Mouse (Mus musculus) lung, embryonic 16.5 days (tissue): ENCODE measurements around the gene Krt222. TPM values are rescaled to one million over a fixed set of nuclear protein-coding genes. Genes with fewer than 3 reads are reported as not detected.

Experiments used
- ATAC-seq: fragments of 200-750 bp; cut with Nextera tagmentation; 2 replicates; pipeline ENCODE4 v1.8.0; 2017; ENCODE audit warnings: low read depth, mild to moderate bottlenecking, moderate library complexity
- H3K27ac ChIP-seq: fragments of 300-500 bp; sonication (generic); 2 replicates; pipeline ENCODE4 v1.5.1; 2014; ENCODE audit warnings: mild to moderate bottlenecking, control low read depth, low read length
- H3K27me3 ChIP-seq: fragments of 300-500 bp; sonication (generic); 2 replicates; pipeline ENCODE4 v1.6.1; 2014; ENCODE audit warnings: low read depth, low read length, mixed read lengths; ENCODE audit not compliant: control insufficient read depth, insufficient read depth
- H3K36me3 ChIP-seq: fragments of 300-500 bp; sonication (generic); 2 replicates; pipeline ENCODE4 v1.6.1; 2014; ENCODE audit warnings: low read length; ENCODE audit not compliant: control insufficient read depth, insufficient read depth
- H3K4me1 ChIP-seq: fragments of 300-500 bp; sonication (generic); replicated peaks from 2 replicates; pipeline ENCODE4 v1.6.1; 2014; ENCODE audit warnings: low read length, mixed read lengths; ENCODE audit not compliant: control insufficient read depth, insufficient read depth
- H3K4me2 ChIP-seq: fragments of 300-500 bp; sonication (generic); 2 replicates; pipeline ENCODE4 v1.6.1; 2014; ENCODE audit warnings: low read depth, low read length, control low read depth
- H3K4me3 ChIP-seq: fragments of 300-500 bp; sonication (generic); 2 replicates; pipeline ENCODE4 v1.5.1; 2014; ENCODE audit warnings: mild to moderate bottlenecking, low read length, control low read depth
- H3K9ac ChIP-seq: fragments of 300-500 bp; sonication (generic); 2 replicates; pipeline ENCODE4 v1.6.1; 2014; ENCODE audit warnings: low read length, control low read depth
- H3K9me3 ChIP-seq: fragments of 300-500 bp; sonication (generic); 2 replicates; pipeline ENCODE4 v1.6.1; 2016; ENCODE audit warnings: low read length; ENCODE audit not compliant: control insufficient read depth
- WGBS: fragments of 180-500 bp; shearing (Covaris S2); extraction: QIAGEN DNeasy Blood & Tissue Kit; methylation state at CpG from one replicate; pipeline ENCODE4 v1.1.7; 2014; 5-methylcytosine and 5-hydroxymethylcytosine counted together
- polyA plus RNA-seq: library from polyadenylated mRNA; unstranded; fragments of >200 nt; fragmentation: Nextera tagmentation; extraction: Ambion mirVana; gene quantifications from 2 replicates; pipeline ENCODE4 v1.2.1, GENCODE M21; 2015

Krt222 gene
- polyA plus RNA-seq, 1 experiment from 2014 or later: 0.29 TPM

GRCm38 (mm10) chr11:99229641-99230260 lies 14.1 kb downstream of the Krt222 start:
- Histone ChIP-seq H3K36me3 (peaks cover 21% of the 10 kb centered on the region), H3K9me3 (no peaks in the 10 kb centered on the region), H3K27me3 (no peaks in the 10 kb centered on the region), H3K9ac (peak overlapping the region; percentile 100), H3K27ac (peak overlapping the region; percentile 100), H3K4me3 (peak overlapping the region; percentile 92), H3K4me1 (peaks cover 13% of the 10 kb centered on the region), H3K4me2 (peak overlapping the region; percentile 89)
- under 1% methylated on average over 31 of the region's 31 CpGs for WGBS
- peak; percentile 62 for ATAC-seq

- no peak overlapping the region for H3K4me2 ChIP-seq
- H3K4me3 ChIP-seq: no peak overlapping the region
- H3K9ac ChIP-seq: no peak overlapping the region
- H3K9me3 ChIP-seq: no peaks in the 10 kb centered on the region
- H3K27ac ChIP-seq: no peak overlapping the region
- H3K36me3 ChIP-seq: peaks cover 34% of the 10 kb centered on the region
- WGBS: 82% methylated on average over 5 of the region's 5 CpGs
- H3K27me3 ChIP-seq: no peaks in the 10 kb centered on the region
- ATAC-seq: no peak
- H3K4me1 ChIP-seq: peaks cover 12% of the 10 kb centered on the region
Measured at GRCm38 (mm10) chr11:99226298-99226697, 17.6 kb downstream of the Krt222 start.

- Histone ChIP-seq H3K9me3 (no peaks in the 10 kb centered on the region), H3K36me3 (peaks cover 48% of the 10 kb centered on the region), H3K27me3 (no peaks in the 10 kb centered on the region), H3K4me2 (no peak overlapping the region), H3K27ac (no peak overlapping the region), H3K9ac (no peak overlapping the region), H3K4me3 (no peak overlapping the region), H3K4me1 (peaks cover 4% of the 10 kb centered on the region; the same call in 1 of the 2 replicates)
- ATAC-seq: no peak
- 76% methylated on average over 5 of the region's 5 CpGs for WGBS
Measured at GRCm38 (mm10) chr11:99223310-99223709, 20.6 kb downstream of the Krt222 start.

- Histone ChIP-seq H3K9me3 (no peaks in the 10 kb centered on the region), H3K4me1 (no peaks in the 10 kb centered on the region), H3K9ac (no peak overlapping the region), H3K36me3 (peaks cover 44% of the 10 kb centered on the region), H3K4me3 (no peak overlapping the region), H3K27ac (no peak overlapping the region), H3K27me3 (no peaks in the 10 kb centered on the region), H3K4me2 (no peak overlapping the region)
- no peak for ATAC-seq
- WGBS: 59% methylated on average over 2 of the region's 2 CpGs
Measured at GRCm38 (mm10) chr11:99221811-99222210, 22.1 kb downstream of the Krt222 start.

GRCm38 (mm10) chr11:99217248-99217986 lies 26.5 kb downstream of the Krt222 start:
- no peaks in the 10 kb centered on the region for H3K9me3 ChIP-seq
- H3K4me1 ChIP-seq: no peaks in the 10 kb centered on the region
- H3K9ac ChIP-seq: no peak overlapping the region
- no peaks in the 10 kb centered on the region for H3K27me3 ChIP-seq
- no peak overlapping the region for H3K27ac ChIP-seq
- no peak overlapping the region for H3K4me3 ChIP-seq
- 88% methylated on average over 7 of the region's 7 CpGs for WGBS
- ATAC-seq: no peak
- H3K36me3 ChIP-seq: peaks cover 51% of the 10 kb centered on the region
- H3K4me2 ChIP-seq: no peak overlapping the region

- Histone ChIP-seq H3K36me3 (peaks cover 57% of the 10 kb centered on the region), H3K9ac (no peak overlapping the region), H3K4me2 (no peak overlapping the region), H3K27ac (no peak overlapping the region), H3K4me1 (no peaks in the 10 kb centered on the region), H3K4me3 (no peak overlapping the region), H3K27me3 (no peaks in the 10 kb centered on the region), H3K9me3 (no peaks in the 10 kb centered on the region)
- WGBS: 96% methylated on average over 3 of the region's 3 CpGs
- ATAC-seq: no peak
Measured at GRCm38 (mm10) chr11:99216181-99216580, 27.7 kb downstream of the Krt222 start.

GRCm38 (mm10) chr11:99212693-99213092 lies 31.2 kb downstream of the Krt222 start:
- Histone ChIP-seq H3K4me2 (no peak overlapping the region), H3K4me3 (no peak overlapping the region), H3K9ac (no peak overlapping the region), H3K4me1 (no peaks in the 10 kb centered on the region), H3K36me3 (peaks cover 53% of the 10 kb centered on the region), H3K9me3 (no peaks in the 10 kb centered on the region), H3K27me3 (no peaks in the 10 kb centered on the region), H3K27ac (no peak overlapping the region)
- no peak for ATAC-seq
- WGBS: 75% methylated on average over 7 of the region's 7 CpGs

- H3K27me3 ChIP-seq: no peaks in the 10 kb centered on the region
- 61% methylated on average over 2 of the region's 2 CpGs for WGBS
- H3K4me1 ChIP-seq: no peaks in the 10 kb centered on the region
- no peak overlapping the region for H3K4me3 ChIP-seq
- no peak for ATAC-seq
- no peak overlapping the region for H3K27ac ChIP-seq
- no peaks in the 10 kb centered on the region for H3K9me3 ChIP-seq
- no peak overlapping the region for H3K9ac ChIP-seq
- H3K4me2 ChIP-seq: no peak overlapping the region
- H3K36me3 ChIP-seq: peaks cover 47% of the 10 kb centered on the region
Measured at GRCm38 (mm10) chr11:99211964-99212363, 31.9 kb downstream of the Krt222 start.

- no peak for ATAC-seq
- H3K4me2 ChIP-seq: no peak overlapping the region
Measured at GRCm38 (mm10) chr11:99208105-99208669, 35.7 kb downstream of the Krt222 start.

More at GRCm38 (mm10) chr11:99208105-99208669, 35.7 kb downstream of the Krt222 start:
- no peak overlapping the region for H3K27ac ChIP-seq
- no peaks in the 10 kb centered on the region for H3K9me3 ChIP-seq
- H3K4me3 ChIP-seq: no peak overlapping the region
- H3K36me3 ChIP-seq: peaks cover 25% of the 10 kb centered on the region
- H3K27me3 ChIP-seq: no peaks in the 10 kb centered on the region
- no peaks in the 10 kb centered on the region for H3K4me1 ChIP-seq
- H3K9ac ChIP-seq: no peak overlapping the region
- 64% methylated on average over 8 of the region's 8 CpGs for WGBS
